Mouse (Mus musculus): ENCODE results near the gene Rpl21.

DNA sequence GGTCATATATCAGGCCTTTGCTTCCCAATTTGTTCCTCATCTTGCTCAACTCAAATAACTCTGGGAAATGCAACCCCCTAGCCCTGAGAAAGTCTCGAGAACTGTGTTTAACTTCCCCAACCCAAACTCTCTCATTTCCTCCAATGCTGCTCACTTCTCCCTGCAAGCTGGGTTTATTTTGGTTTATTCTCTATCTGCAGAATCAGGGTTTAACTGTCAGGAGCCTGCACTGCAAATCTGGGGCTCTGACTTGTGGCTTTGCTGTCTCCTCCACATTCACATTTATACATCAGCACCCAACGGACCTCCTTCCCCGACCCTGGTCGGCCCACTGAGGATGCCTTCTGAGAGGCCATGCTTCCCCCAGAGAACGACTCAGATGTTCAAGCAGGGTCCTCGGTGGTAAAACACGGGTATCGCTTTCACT is 26.7 kb upstream of the Rpl21 start:
- TF ChIP-seq CTCF (IDR thresholded peaks at IDR 0.05; ENCODE audit: low read depth, low read length) (no peak), POLR2A (IDR thresholded peaks at IDR 0.05; ENCODE audit: borderline replicate concordance, low read depth, low read length) (no peak)

All from bone marrow macrophage, adult 2 months (primary cell).